Mouse (Mus musculus) forebrain, postnatal 0 days (tissue): ENCODE results near the gene Inafm2. TPM values are rescaled to one million over a fixed set of nuclear protein-coding genes. Genes with fewer than 3 reads are reported as not detected.

Experiments used
- ATAC-seq: fragments of 200-750 bp; cut with Nextera tagmentation; 2 replicates; pipeline ENCODE4 v1.8.0; 2017; ENCODE audit warnings: mild to moderate bottlenecking, moderate library complexity
- DNase-seq: peaks from one replicate; pipeline ENCODE4 v3.0.0-alpha.2; 2015
- H3K27ac ChIP-seq: fragments of 300-500 bp; sonication (generic); 2 replicates; pipeline ENCODE4 v1.5.1; 2014; ENCODE audit warnings: low read depth, mild to moderate bottlenecking, antibody characterized with exemption, low read length, moderate library complexity, mixed read lengths
- H3K27me3 ChIP-seq: fragments of 300-500 bp; sonication (generic); 2 replicates; pipeline ENCODE4 v1.6.1; 2014; ENCODE audit warnings: mild to moderate bottlenecking, low read length, mixed read lengths; ENCODE audit not compliant: insufficient read depth
- H3K36me3 ChIP-seq: fragments of 300-500 bp; sonication (generic); 2 replicates; pipeline ENCODE4 v1.6.1; 2014; ENCODE audit warnings: mild to moderate bottlenecking, moderate library complexity; ENCODE audit not compliant: insufficient read depth
- H3K4me1 ChIP-seq: fragments of 300-500 bp; sonication (generic); 2 replicates; pipeline ENCODE4 v1.6.1; 2014; ENCODE audit warnings: antibody characterized with exemption; ENCODE audit not compliant: insufficient read depth
- H3K4me2 ChIP-seq: fragments of 300-500 bp; sonication (generic); 2 replicates; pipeline ENCODE4 v1.6.1; 2014; ENCODE audit warnings: low read depth, mild to moderate bottlenecking, moderate library complexity
- H3K4me3 ChIP-seq: fragments of 300-500 bp; sonication (generic); 2 replicates; pipeline ENCODE4 v1.5.1; 2014; ENCODE audit warnings: low read depth, low read length, mixed read lengths
- H3K9ac ChIP-seq: fragments of 300-500 bp; sonication (generic); 2 replicates; pipeline ENCODE4 v1.6.1; 2014; ENCODE audit warnings: mild to moderate bottlenecking
- H3K9me3 ChIP-seq: fragments of 300-500 bp; sonication (generic); 2 replicates; pipeline ENCODE4 v1.6.1; 2016; ENCODE audit warnings: low read length
- CTCF ChIP-seq: sonication (generic); IDR thresholded peaks from 2 replicates; pipeline ENCODE4 v1.5.1; 2016; ENCODE audit warnings: antibody characterized with exemption, control low read depth, low read depth
- WGBS: fragments of 180-500 bp; shearing (Covaris S2); extraction: QIAGEN DNeasy Blood & Tissue Kit; methylation state at CpG from one replicate; pipeline ENCODE4 v1.1.7; 2014; 5-methylcytosine and 5-hydroxymethylcytosine counted together
- polyA plus RNA-seq: library from polyadenylated mRNA; unstranded; fragments of >200 nt; fragmentation: Nextera tagmentation; extraction: Ambion mirVana; gene quantifications from 2 replicates; pipeline ENCODE4 v1.2.1, GENCODE M21; 2015
- total RNA-seq: library from RNA; depleted of rRNA; stranded (reverse); fragments of >200 nt; gene quantifications from 2 replicates; pipeline ENCODE4 v1.2.3, GENCODE M21; 2014

Inafm2 gene
- total and polyA plus RNA-seq, 2 experiments from 2014 or later = 14.2 to 17.2 TPM

- no peak overlapping the region for H3K27ac ChIP-seq
- no peak for ATAC-seq
- no peaks in the 10 kb centered on the region for H3K9me3 ChIP-seq
- no peak for DNase-seq
- H3K36me3 ChIP-seq = peaks cover 23% of the 10 kb centered on the region
- no peak overlapping the region for H3K4me2 ChIP-seq
- no peaks in the 10 kb centered on the region; the same call in 1 of the 2 replicates for H3K4me1 ChIP-seq
- no peak overlapping the region for H3K9ac ChIP-seq
- no peaks in the 10 kb centered on the region for H3K27me3 ChIP-seq
- WGBS = 68% methylated on average over 5 of the region's 5 CpGs
- H3K4me3 ChIP-seq = no peak overlapping the region
- no peak for TF ChIP-seq CTCF
Observed at GRCm38 (mm10) chr2:118783093-118783492, 37.5 kb downstream of the Inafm2 start.

- no peak for ATAC-seq
- Histone ChIP-seq H3K27ac (no peak overlapping the region), H3K27me3 (no peaks in the 10 kb centered on the region), H3K4me2 (no peak overlapping the region), H3K4me1 (no peaks in the 10 kb centered on the region; the same call in 1 of the 2 replicates), H3K36me3 (peaks cover 27% of the 10 kb centered on the region), H3K4me3 (no peak overlapping the region), H3K9ac (no peak overlapping the region), H3K9me3 (no peaks in the 10 kb centered on the region)
- no peak for TF ChIP-seq CTCF
- no peak for DNase-seq
- WGBS = 92% methylated on average over 7 of the region's 7 CpGs
Observed at GRCm38 (mm10) chr2:118783663-118784062, 38.1 kb downstream of the Inafm2 start.

- Histone ChIP-seq H3K36me3 (peaks cover 42% of the 10 kb centered on the region), H3K9ac (no peak overlapping the region), H3K9me3 (no peaks in the 10 kb centered on the region), H3K4me1 (no peaks in the 10 kb centered on the region), H3K4me2 (no peak overlapping the region), H3K4me3 (no peak overlapping the region), H3K27ac (no peak overlapping the region), H3K27me3 (no peaks in the 10 kb centered on the region)
- WGBS = 85% methylated on average over 5 of the region's 5 CpGs
- TF ChIP-seq CTCF = no peak
- no peak for ATAC-seq
- DNase-seq = no peak
Observed at GRCm38 (mm10) chr2:118786525-118786924, 41.0 kb downstream of the Inafm2 start.

GRCm38 (mm10) chr2:118789501-118789900, 43.9 kb downstream of the Inafm2 start:
- Histone ChIP-seq H3K36me3 (peaks cover 52% of the 10 kb centered on the region), H3K27ac (no peak overlapping the region), H3K9ac (no peak overlapping the region), H3K4me1 (no peaks in the 10 kb centered on the region), H3K27me3 (no peaks in the 10 kb centered on the region), H3K9me3 (no peaks in the 10 kb centered on the region), H3K4me2 (no peak overlapping the region), H3K4me3 (no peak overlapping the region)
- WGBS = 54% methylated on average over 11 of the region's 11 CpGs
- ATAC-seq (peak; percentile 39), DNase-seq (peak; percentile 49)
- no peak for TF ChIP-seq CTCF

- H3K36me3 ChIP-seq = peaks cover 52% of the 10 kb centered on the region
- no peaks in the 10 kb centered on the region for H3K9me3 ChIP-seq
- H3K4me1 ChIP-seq = no peaks in the 10 kb centered on the region
- no peak overlapping the region for H3K4me3 ChIP-seq
- WGBS = 55% methylated on average over 12 of the region's 12 CpGs
- no peak overlapping the region for H3K9ac ChIP-seq
- peak overlapping the region; percentile 21; the same call in 1 of the 2 replicates for H3K4me2 ChIP-seq
- no peak for TF ChIP-seq CTCF
- DNase-seq (no peak), ATAC-seq (no peak; the same call in 1 of the 2 replicates)
- no peak overlapping the region for H3K27ac ChIP-seq
- no peaks in the 10 kb centered on the region for H3K27me3 ChIP-seq
Observed at GRCm38 (mm10) chr2:118790221-118790550, 44.6 kb downstream of the Inafm2 start.

GRCm38 (mm10) chr2:118790551-118791525, 45.3 kb downstream of the Inafm2 start:
- Histone ChIP-seq H3K4me2 (peak overlapping the region; percentile 21; the same call in 1 of the 2 replicates), H3K27me3 (no peaks in the 10 kb centered on the region), H3K4me1 (no peaks in the 10 kb centered on the region), H3K4me3 (no peak overlapping the region), H3K27ac (no peak overlapping the region), H3K36me3 (peaks cover 50% of the 10 kb centered on the region), H3K9me3 (no peaks in the 10 kb centered on the region), H3K9ac (no peak overlapping the region)
- WGBS = 23% methylated on average over 44 of the region's 44 CpGs
- ATAC-seq = peak; percentile 69
- TF ChIP-seq CTCF = peak; percentile 65
- DNase-seq = peak; percentile 61

GRCm38 (mm10) chr2:118791591-118792258, 46.2 kb downstream of the Inafm2 start:
- no peak for TF ChIP-seq CTCF
- H3K36me3 ChIP-seq = peaks cover 41% of the 10 kb centered on the region

More at GRCm38 (mm10) chr2:118791591-118792258, 46.2 kb downstream of the Inafm2 start:
- no peak for ATAC-seq
- Histone ChIP-seq H3K4me1 (no peaks in the 10 kb centered on the region), H3K27ac (no peak overlapping the region), H3K4me3 (no peak overlapping the region), H3K9ac (no peak overlapping the region), H3K4me2 (no peak overlapping the region), H3K9me3 (no peaks in the 10 kb centered on the region), H3K27me3 (no peaks in the 10 kb centered on the region)
- 91% methylated on average over 26 of the region's 26 CpGs for WGBS
- DNase-seq = no peak
